Mouse (Mus musculus): ENCODE measurements around the gene Ugt1a1.

GRCm38 (mm10) chr1:88247660-88248059 is 35.9 kb downstream of the Ugt1a1 start:
- TF ChIP-seq NRF1 (IDR thresholded peaks at IDR 0.05; ENCODE audit: low read depth, low read length) (no peak), EP300 (IDR thresholded peaks at IDR 0.05; ENCODE audit: low read length) (no peak), CTCF (conservative IDR thresholded peaks at IDR 0.05 in 1 of 2, IDR thresholded peaks at IDR 0.05 in 1 of 2; ENCODE audit: low read depth in 2 of 2, low read length in 2 of 2) (no peak), TBP (conservative IDR thresholded peaks at IDR 0.05; ENCODE audit: low read depth, low read length) (no peak), MAZ (IDR thresholded peaks at IDR 0.05; ENCODE audit: low read depth, low read length) (no peak)

Measured in CH12.LX (cell line).